Mouse (Mus musculus) common myeloid progenitor, adult 5-6 weeks (primary cell): ENCODE data around the gene Tmf1. TPM values are rescaled to one million over a fixed set of nuclear protein-coding genes. Genes with fewer than 3 reads are reported as not detected.

Experiments used
- ATAC-seq: replicated peaks from 2 replicates; pipeline ENCODE4 v1.8.0; 2016; ENCODE audit warnings: low read depth, mild to moderate bottlenecking, moderate TSS enrichment, inconsistent platforms; ENCODE audit not compliant: poor library complexity, severe bottlenecking
- total RNA-seq: library from RNA; stranded (forward); fragments of 200-1000, 187-1606 nt; gene quantifications from 2 replicates; pipeline ENCODE4 v1.2.3, GENCODE M21; 2017

The Tmf1 gene
- total RNA-seq, 1 experiment from 2014 or later, result 98.7 TPM

GRCm38 (mm10) chr6:97116896-97117295 lies 62.0 kb downstream of the Tmf1 start:
- ATAC-seq, result no peak

GRCm38 (mm10) chr6:97114821-97115220 lies 64.1 kb downstream of the Tmf1 start:
- 0 out of 2 replicates have a peak, but pooled peaks have one; percentile 45 for ATAC-seq

GRCm38 (mm10) chr6:97112177-97112576 lies 66.7 kb downstream of the Tmf1 start:
- no peak for ATAC-seq

- ATAC-seq, result peak; percentile 86
These were observed 72.1 kb downstream of the Tmf1 start for GRCm38 (mm10) chr6:97106777-97107176.

- ATAC-seq, result no peak
These were observed 72.8 kb downstream of the Tmf1 start for GRCm38 (mm10) chr6:97106106-97106505.

GRCm38 (mm10) chr6:97104264-97104852 lies 74.6 kb downstream of the Tmf1 start:
- ATAC-seq, result peak; percentile 74

Other genes starting within 250 kb of the Tmf1 start
- not detected in 2 replicates for gene Fam19a4, start 118.7 kb downstream of the Tmf1 start, total RNA-seq
- 2.1 and 7.4 TPM in 2 replicates for gene Eogt, start 29.9 kb downstream of the Tmf1 start, total RNA-seq
- 66.2 and 66.3 TPM in 2 replicates for gene Uba3, start 26.5 kb upstream of the Tmf1 start, total RNA-seq
- 58.9 and 73.4 TPM in 2 replicates for gene Arl6ip5, start 31.6 kb upstream of the Tmf1 start, total RNA-seq
- gene Lmod3, start 73.6 kb upstream of the Tmf1 start, total RNA-seq, result not detected in 2 replicates